Mouse (Mus musculus) midbrain, embryonic 11.5 days (tissue): ENCODE data around the gene Pgs1. TPM values are rescaled to one million over a fixed set of nuclear protein-coding genes. Genes with fewer than 3 reads are reported as not detected.

Source experiments
- ATAC-seq: fragments of 200-750 bp; cut with Nextera tagmentation; 2 replicates; pipeline ENCODE4 v1.8.0; 2017; ENCODE audit warnings: moderate TSS enrichment, moderate library complexity; ENCODE audit not compliant: low FRiP score
- DNase-seq: peaks from one replicate; pipeline ENCODE4 v3.0.0; 2015; ENCODE audit warnings: low spot score; ENCODE audit errors: missing footprints
- H3K27ac ChIP-seq: fragments of 300-500 bp; sonication (generic); 2 replicates; pipeline ENCODE4 v1.5.1; 2014; ENCODE audit warnings: low read depth, low read length
- H3K27me3 ChIP-seq: fragments of 300-500 bp; sonication (generic); 2 replicates; pipeline ENCODE4 v1.6.1; 2014; ENCODE audit warnings: mild to moderate bottlenecking, low read length, moderate library complexity, mixed read lengths; ENCODE audit not compliant: control insufficient read depth, insufficient read depth
- H3K36me3 ChIP-seq: fragments of 300-500 bp; sonication (generic); 2 replicates; pipeline ENCODE4 v1.6.1; 2014; ENCODE audit warnings: mild to moderate bottlenecking, low read length, moderate library complexity, mixed read lengths; ENCODE audit not compliant: control insufficient read depth, insufficient read depth
- H3K4me1 ChIP-seq: fragments of 300-500 bp; sonication (generic); 2 replicates; pipeline ENCODE4 v1.6.1; 2014; ENCODE audit warnings: low read length; ENCODE audit not compliant: control insufficient read depth, insufficient read depth
- H3K4me2 ChIP-seq: fragments of 300-500 bp; sonication (generic); 2 replicates; pipeline ENCODE4 v1.6.1; 2014; ENCODE audit warnings: mild to moderate bottlenecking, moderate library complexity
- H3K4me3 ChIP-seq: fragments of 300-500 bp; sonication (generic); 2 replicates; pipeline ENCODE4 v1.5.1; 2014; ENCODE audit warnings: low read depth, low read length
- H3K9ac ChIP-seq: fragments of 300-500 bp; sonication (generic); 2 replicates; pipeline ENCODE4 v1.6.1; 2014; ENCODE audit warnings: low read length
- H3K9me3 ChIP-seq: fragments of 300-500 bp; sonication (generic); 2 replicates; pipeline ENCODE4 v1.6.1; 2016; ENCODE audit warnings: low read length; ENCODE audit not compliant: control insufficient read depth
- WGBS: fragments of 180-500 bp; shearing (Covaris S2); extraction: QIAGEN DNeasy Blood & Tissue Kit; methylation state at CpG from one replicate; pipeline ENCODE4 v1.1.7; 2014; 5-methylcytosine and 5-hydroxymethylcytosine counted together
- polyA plus RNA-seq: library from polyadenylated mRNA; unstranded; fragments of >200 nt; fragmentation: Nextera tagmentation; extraction: Ambion mirVana; gene quantifications from 2 replicates; pipeline ENCODE4 v1.2.1, GENCODE M21; 2014

Gene Pgs1
- polyA plus RNA-seq, 1 experiment from 2014 or later: 42.7 TPM

GRCm38 (mm10) chr11:117972656-117973558, 13.2 kb upstream of the Pgs1 start:
- H3K9me3 ChIP-seq: no peaks in the 10 kb centered on the region
- WGBS: 46% methylated on average over 11 of the region's 11 CpGs
- H3K27me3 ChIP-seq: peaks cover 7% of the 10 kb centered on the region; the same call in 1 of the 2 replicates
- ATAC-seq (no peak), DNase-seq (no peak)
- H3K4me2 ChIP-seq: no peak overlapping the region
- H3K27ac ChIP-seq: no peak overlapping the region
- peaks cover 55% of the 10 kb centered on the region for H3K4me1 ChIP-seq
- H3K9ac ChIP-seq: no peak overlapping the region
- no peaks in the 10 kb centered on the region for H3K36me3 ChIP-seq
- no peak overlapping the region for H3K4me3 ChIP-seq

- 42% methylated on average over 5 of the region's 5 CpGs for WGBS
- peaks cover 49% of the 10 kb centered on the region for H3K4me1 ChIP-seq
Observed at GRCm38 (mm10) chr11:117973569-117973968, 12.5 kb upstream of the Pgs1 start.

GRCm38 (mm10) chr11:117974327-117975125, 11.6 kb upstream of the Pgs1 start:
- ATAC-seq (no peak), DNase-seq (peak; percentile 92)
- no peak overlapping the region for H3K4me3 ChIP-seq
- peaks cover 7% of the 10 kb centered on the region; the same call in 1 of the 2 replicates for H3K27me3 ChIP-seq
- H3K4me1 ChIP-seq: peaks cover 46% of the 10 kb centered on the region
- peak overlapping the region; percentile 61 for H3K9ac ChIP-seq
- peak overlapping the region; percentile 17; the same call in 1 of the 2 replicates for H3K4me2 ChIP-seq
- H3K36me3 ChIP-seq: no peaks in the 10 kb centered on the region
- H3K27ac ChIP-seq: peak overlapping the region; percentile 95
- H3K9me3 ChIP-seq: no peaks in the 10 kb centered on the region
- WGBS: 8% methylated on average over 14 of the region's 14 CpGs

More at GRCm38 (mm10) chr11:117973569-117973968, 12.5 kb upstream of the Pgs1 start:
- Histone ChIP-seq H3K4me2 (no peak overlapping the region), H3K4me3 (no peak overlapping the region), H3K9ac (no peak overlapping the region), H3K27me3 (peaks cover 7% of the 10 kb centered on the region; the same call in 1 of the 2 replicates), H3K36me3 (no peaks in the 10 kb centered on the region), H3K9me3 (no peaks in the 10 kb centered on the region), H3K27ac (no peak overlapping the region)
- ATAC-seq (no peak), DNase-seq (no peak)

- ATAC-seq: peak; percentile 82
Observed at GRCm38 (mm10) chr11:117975211-117975967, 10.7 kb upstream of the Pgs1 start.

GRCm38 (mm10) chr11:117976081-117976582, 10.0 kb upstream of the Pgs1 start:
- peak overlapping the region; percentile 32 for H3K4me2 ChIP-seq
- no peaks in the 10 kb centered on the region; the same call in 1 of the 2 replicates for H3K27me3 ChIP-seq
- H3K36me3 ChIP-seq: no peaks in the 10 kb centered on the region
- peak overlapping the region; percentile 61 for H3K9ac ChIP-seq
- H3K4me1 ChIP-seq: peaks cover 40% of the 10 kb centered on the region
- 2% methylated on average over 8 of the region's 8 CpGs for WGBS
- peak; percentile 93 for DNase-seq
- H3K27ac ChIP-seq: peak overlapping the region; percentile 95
- H3K4me3 ChIP-seq: no peak overlapping the region
- H3K9me3 ChIP-seq: no peaks in the 10 kb centered on the region
- peak; percentile 63 for ATAC-seq

More at GRCm38 (mm10) chr11:117975211-117975967, 10.7 kb upstream of the Pgs1 start:
- H3K27ac ChIP-seq: peak overlapping the region; percentile 95
- WGBS: 1% methylated on average over 18 of the region's 18 CpGs
- no peaks in the 10 kb centered on the region for H3K9me3 ChIP-seq
- peak; percentile 95 for DNase-seq
- no peak overlapping the region for H3K4me3 ChIP-seq
- peak overlapping the region; percentile 32 for H3K4me2 ChIP-seq
- H3K27me3 ChIP-seq: peaks cover 4% of the 10 kb centered on the region; the same call in 1 of the 2 replicates
- no peaks in the 10 kb centered on the region for H3K36me3 ChIP-seq
- H3K4me1 ChIP-seq: peaks cover 40% of the 10 kb centered on the region
- peak overlapping the region; percentile 61 for H3K9ac ChIP-seq

GRCm38 (mm10) chr11:117977694-117978360, 8.3 kb upstream of the Pgs1 start:
- WGBS: 69% methylated on average over 4 of the region's 5 CpGs
- H3K36me3 ChIP-seq: no peaks in the 10 kb centered on the region
- H3K27me3 ChIP-seq: no peaks in the 10 kb centered on the region
- no peak overlapping the region for H3K9ac ChIP-seq
- H3K9me3 ChIP-seq: no peaks in the 10 kb centered on the region
- peaks cover 39% of the 10 kb centered on the region for H3K4me1 ChIP-seq
- ATAC-seq (no peak), DNase-seq (no peak)
- H3K27ac ChIP-seq: no peak overlapping the region
- H3K4me3 ChIP-seq: no peak overlapping the region
- no peak overlapping the region for H3K4me2 ChIP-seq

DNA sequence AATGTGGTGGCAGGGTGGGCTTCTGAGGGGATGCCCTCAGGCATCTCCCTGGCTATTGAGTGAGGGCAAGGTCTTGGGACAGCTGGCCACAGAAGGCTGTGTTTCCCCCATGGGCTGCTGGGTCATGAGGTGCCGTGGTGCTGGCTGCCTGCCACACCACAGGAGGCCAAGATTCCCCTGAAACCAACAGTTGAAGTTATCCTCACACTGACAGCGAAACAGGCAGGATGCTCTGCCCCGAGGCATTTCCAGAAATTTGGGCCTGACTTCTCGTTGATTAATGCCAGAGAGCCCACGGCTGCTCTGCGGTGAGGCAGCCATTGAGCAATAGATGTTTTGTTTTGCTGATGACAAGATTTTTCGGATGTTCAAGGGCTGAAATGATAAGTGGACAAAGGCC, 6.7 kb upstream of the Pgs1 start:
- no peak for ATAC-seq
- H3K4me1 ChIP-seq: peaks cover 25% of the 10 kb centered on the region
- H3K4me3 ChIP-seq: no peak overlapping the region
- H3K9ac ChIP-seq: no peak overlapping the region
- no peak for DNase-seq
- no peak overlapping the region for H3K27ac ChIP-seq
- no peaks in the 10 kb centered on the region for H3K9me3 ChIP-seq
- H3K27me3 ChIP-seq: no peaks in the 10 kb centered on the region
- H3K4me2 ChIP-seq: no peak overlapping the region
- 75% methylated on average over 7 of the region's 7 CpGs for WGBS
- no peaks in the 10 kb centered on the region for H3K36me3 ChIP-seq

DNA sequence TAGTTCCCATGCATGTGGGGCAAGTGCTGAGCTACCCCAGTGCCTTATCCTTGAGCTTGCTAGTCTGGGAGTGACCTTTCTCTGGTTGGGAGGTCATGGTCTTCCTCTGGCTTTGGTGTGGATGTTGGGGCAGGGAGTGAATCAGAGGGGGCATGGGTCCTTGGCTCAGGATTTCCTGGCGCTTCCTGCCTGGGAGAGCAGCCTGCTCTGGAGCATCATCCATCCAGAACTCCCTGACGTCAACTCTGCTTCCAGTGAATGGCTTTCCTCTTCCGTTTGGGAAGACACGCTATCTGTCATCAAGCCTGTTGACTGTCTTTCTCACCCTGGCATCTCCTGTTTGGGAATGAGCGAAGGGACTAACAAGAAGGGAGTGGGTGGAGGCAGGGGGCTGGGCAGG, 3.7 kb upstream of the Pgs1 start:
- H3K27ac ChIP-seq: no peak overlapping the region
- no peaks in the 10 kb centered on the region for H3K9me3 ChIP-seq

More for the DNA sequence above, 3.7 kb upstream of the Pgs1 start:
- DNase-seq: no peak
- 81% methylated on average over 5 of the region's 5 CpGs for WGBS
- Histone ChIP-seq H3K4me2 (no peak overlapping the region), H3K9ac (no peak overlapping the region), H3K36me3 (no peaks in the 10 kb centered on the region), H3K4me3 (no peak overlapping the region), H3K27me3 (no peaks in the 10 kb centered on the region), H3K4me1 (peaks cover 7% of the 10 kb centered on the region)
- ATAC-seq: no peak
